Mouse (Mus musculus) liver, embryonic 16.5 days (tissue): ENCODE results near the gene Mars2. TPM values are rescaled to one million over a fixed set of nuclear protein-coding genes. Genes with fewer than 3 reads are reported as not detected.

Experiments used
- ATAC-seq: fragments of 200-750 bp; cut with Nextera tagmentation; 2 replicates; pipeline ENCODE4 v1.8.0; 2017; ENCODE audit warnings: low read depth, mild to moderate bottlenecking, moderate number of reproducible peaks, moderate library complexity
- H3K27ac ChIP-seq: fragments of 300-500 bp; sonication (generic); 2 replicates; pipeline ENCODE4 v1.5.1; 2014; ENCODE audit warnings: mild to moderate bottlenecking, low read length
- H3K27me3 ChIP-seq: fragments of 300-500 bp; sonication (generic); 2 replicates; pipeline ENCODE4 v1.6.1; 2014; ENCODE audit warnings: low read depth, low read length, mixed read lengths; ENCODE audit not compliant: control insufficient read depth, insufficient read depth
- H3K36me3 ChIP-seq: fragments of 300-500 bp; sonication (generic); 2 replicates; pipeline ENCODE4 v1.6.1; 2014; ENCODE audit warnings: mild to moderate bottlenecking; ENCODE audit not compliant: control insufficient read depth, insufficient read depth
- H3K4me1 ChIP-seq: fragments of 300-500 bp; sonication (generic); 2 replicates; pipeline ENCODE4 v1.6.1; 2014; ENCODE audit warnings: low read depth, low read length, mixed read lengths; ENCODE audit not compliant: control insufficient read depth
- H3K4me2 ChIP-seq: fragments of 300-500 bp; sonication (generic); 2 replicates; pipeline ENCODE4 v1.6.1; 2014; ENCODE audit warnings: low read depth, low read length, mixed read lengths
- H3K4me3 ChIP-seq: fragments of 300-500 bp; sonication (generic); 2 replicates; pipeline ENCODE4 v1.5.1; 2014; ENCODE audit warnings: low read depth, mild to moderate bottlenecking, low read length
- H3K9ac ChIP-seq: fragments of 300-500 bp; sonication (generic); 2 replicates; pipeline ENCODE4 v1.6.1; 2014; ENCODE audit warnings: low read depth, low read length
- H3K9me3 ChIP-seq: fragments of 300-500 bp; sonication (generic); replicated peaks from 2 replicates; pipeline ENCODE4 v1.6.1; 2016; ENCODE audit warnings: low read length; ENCODE audit not compliant: control insufficient read depth
- WGBS: fragments of 180-500 bp; shearing (Covaris S2); extraction: QIAGEN DNeasy Blood & Tissue Kit; methylation state at CpG from one replicate; pipeline ENCODE4 v1.1.7; 2014; ENCODE audit not compliant: insufficient replicate concordance; 5-methylcytosine and 5-hydroxymethylcytosine counted together
- polyA plus RNA-seq: library from polyadenylated mRNA; unstranded; fragments of >200 nt; fragmentation: Nextera tagmentation; extraction: Ambion mirVana; gene quantifications from 2 replicates; pipeline ENCODE4 v1.2.1, GENCODE M21; 2015

Gene Mars2
- 1.4 and 1.5 TPM in 2 replicates for polyA plus RNA-seq

GRCm38 (mm10) chr1:55236890-55237642, at the start of gene Mars2:
Mars2 (plus strand) TSS chr1:55237177.
- H3K9me3 ChIP-seq, result no peaks in the 10 kb centered on the region
- H3K4me1 ChIP-seq, result peaks cover 16% of the 10 kb centered on the region
- H3K4me3 ChIP-seq, result peak within 1 kb of the TSS; percentile 89
- H3K9ac ChIP-seq, result peak within 1 kb of the TSS; percentile 82
- no peaks in the 10 kb centered on the region for H3K27me3 ChIP-seq
- ATAC-seq, result peak; percentile 99
- H3K36me3 ChIP-seq, result no peaks in the 10 kb centered on the region
- H3K4me2 ChIP-seq, result peak within 1 kb of the TSS; percentile 97
- under 1% methylated on average over 82 of the region's 82 CpGs for WGBS
- peak within 1 kb of the TSS; percentile 90 for H3K27ac ChIP-seq

- no peaks in the 10 kb centered on the region for H3K4me1 ChIP-seq
- no peaks in the 10 kb centered on the region for H3K36me3 ChIP-seq
- H3K4me3 ChIP-seq, result no peak overlapping the region
- 25% methylated on average over 8 of the region's 8 CpGs for WGBS
- no peaks in the 10 kb centered on the region for H3K27me3 ChIP-seq
- peak overlapping the region; percentile 36; the same call in 1 of the 2 replicates for H3K4me2 ChIP-seq
- ATAC-seq, result no peak
- H3K9ac ChIP-seq, result no peak overlapping the region
- no peaks in the 10 kb centered on the region for H3K9me3 ChIP-seq
- no peak overlapping the region for H3K27ac ChIP-seq
These were observed 45.0 kb upstream of the Mars2 start for GRCm38 (mm10) chr1:55192015-55192414.

DNA sequence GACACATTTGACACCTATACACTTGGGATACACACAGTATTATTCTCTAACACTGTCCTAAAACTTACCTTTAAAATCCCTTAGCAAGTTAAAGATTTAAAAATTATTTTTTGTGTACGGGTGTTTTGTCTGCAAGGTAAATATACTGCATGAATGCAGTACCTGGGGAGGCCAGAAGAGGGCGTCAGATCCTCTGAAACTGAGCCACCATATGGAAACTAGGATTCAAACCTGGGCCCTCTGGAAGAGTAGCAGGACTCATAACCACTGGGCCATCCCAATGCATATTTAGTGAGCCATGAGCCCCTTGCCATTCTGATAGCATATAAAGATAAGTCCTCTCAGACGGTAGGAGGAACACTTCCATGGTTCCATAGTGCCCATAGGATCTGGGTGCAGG, 44.2 kb upstream of the Mars2 start:
- no peak overlapping the region for H3K4me2 ChIP-seq
- H3K9me3 ChIP-seq, result no peaks in the 10 kb centered on the region
- no peak overlapping the region for H3K27ac ChIP-seq
- H3K27me3 ChIP-seq, result no peaks in the 10 kb centered on the region
- no peak overlapping the region for H3K9ac ChIP-seq
- WGBS, result 39% methylated on average over 3 of the region's 3 CpGs
- no peaks in the 10 kb centered on the region for H3K4me1 ChIP-seq
- ATAC-seq, result no peak
- H3K4me3 ChIP-seq, result no peak overlapping the region
- H3K36me3 ChIP-seq, result no peaks in the 10 kb centered on the region

GRCm38 (mm10) chr1:55193316-55193715, 43.7 kb upstream of the Mars2 start:
- Histone ChIP-seq H3K9ac (no peak overlapping the region), H3K4me2 (no peak overlapping the region), H3K4me3 (no peak overlapping the region), H3K9me3 (no peaks in the 10 kb centered on the region), H3K36me3 (no peaks in the 10 kb centered on the region), H3K4me1 (peaks cover 1% of the 10 kb centered on the region; the same call in 1 of the 2 replicates), H3K27me3 (no peaks in the 10 kb centered on the region), H3K27ac (no peak overlapping the region)
- WGBS, result 39% methylated on average over 2 of the region's 2 CpGs
- no peak for ATAC-seq

- H3K27ac ChIP-seq, result no peak overlapping the region
- WGBS, result 66% methylated on average over 19 of the region's 19 CpGs
- H3K9me3 ChIP-seq, result no peaks in the 10 kb centered on the region
- H3K4me1 ChIP-seq, result peaks cover 9% of the 10 kb centered on the region
- no peak overlapping the region for H3K4me2 ChIP-seq
- no peak overlapping the region for H3K4me3 ChIP-seq
- no peak overlapping the region for H3K9ac ChIP-seq
- ATAC-seq, result no peak
- H3K36me3 ChIP-seq, result no peaks in the 10 kb centered on the region
- no peaks in the 10 kb centered on the region for H3K27me3 ChIP-seq
These were observed 42.7 kb upstream of the Mars2 start for GRCm38 (mm10) chr1:55194064-55194915.

DNA sequence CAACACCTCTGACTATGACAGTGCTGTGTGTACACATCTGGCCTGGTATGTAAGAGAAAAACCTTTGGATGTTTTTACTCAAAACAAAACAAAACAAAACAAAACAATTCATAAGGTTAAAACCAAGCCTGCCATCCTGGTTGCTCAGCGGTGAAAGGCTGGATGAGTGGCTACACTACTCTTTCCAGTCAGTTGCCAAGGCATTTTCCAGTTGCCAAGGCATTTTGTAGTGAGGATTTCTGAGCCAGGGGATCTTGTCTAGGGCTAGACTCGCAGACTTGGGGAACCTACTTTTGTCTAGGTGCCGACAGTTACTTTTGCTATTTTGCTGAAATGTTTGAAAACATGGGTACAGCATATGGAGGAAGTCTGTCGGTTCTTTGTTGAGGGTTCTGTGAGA, 42.0 kb upstream of the Mars2 start:
- Histone ChIP-seq H3K9me3 (no peaks in the 10 kb centered on the region), H3K9ac (no peak overlapping the region), H3K4me3 (no peak overlapping the region), H3K36me3 (no peaks in the 10 kb centered on the region), H3K4me1 (peaks cover 9% of the 10 kb centered on the region), H3K4me2 (no peak overlapping the region), H3K27ac (no peak overlapping the region), H3K27me3 (no peaks in the 10 kb centered on the region)
- ATAC-seq, result no peak
- 63% methylated on average over 4 of the region's 4 CpGs for WGBS

DNA sequence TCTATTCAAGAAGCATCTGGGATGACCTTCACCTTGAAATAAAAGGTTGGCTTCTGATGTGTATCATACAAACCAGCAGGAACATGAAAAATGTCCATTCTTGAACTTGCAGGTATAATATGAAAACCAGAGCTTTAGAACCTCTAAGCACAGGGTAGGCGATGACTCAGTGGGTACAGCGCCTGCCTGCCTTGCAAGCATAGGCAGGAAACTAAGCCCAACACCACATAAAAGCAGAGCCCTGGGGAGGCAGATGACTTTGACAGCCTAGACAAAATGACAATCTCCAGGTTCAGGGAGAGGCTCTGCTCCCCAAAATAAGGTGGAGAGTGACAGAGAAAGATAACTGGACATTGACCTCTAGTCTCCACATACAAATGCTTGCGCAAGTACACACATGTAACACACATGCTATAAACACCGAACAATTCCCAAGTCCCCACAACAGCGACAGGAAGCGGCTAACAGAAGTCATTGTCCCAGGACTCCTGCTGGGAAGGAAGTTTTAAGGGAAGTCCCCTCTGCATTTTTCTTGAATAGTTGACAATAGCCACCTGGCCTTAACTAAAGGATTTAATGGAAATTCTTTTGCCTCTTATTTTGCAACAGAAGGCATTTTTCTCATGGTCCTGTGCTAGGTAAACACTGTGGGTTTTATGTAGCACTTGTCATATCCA, 40.5 kb upstream of the Mars2 start:
- no peak for ATAC-seq
- Histone ChIP-seq H3K4me3 (no peak overlapping the region), H3K4me2 (no peak overlapping the region), H3K4me1 (peaks cover 9% of the 10 kb centered on the region), H3K27ac (no peak overlapping the region), H3K9ac (no peak overlapping the region), H3K36me3 (no peaks in the 10 kb centered on the region), H3K9me3 (no peaks in the 10 kb centered on the region), H3K27me3 (no peaks in the 10 kb centered on the region)
- 52% methylated on average over 6 of the region's 6 CpGs for WGBS

DNA sequence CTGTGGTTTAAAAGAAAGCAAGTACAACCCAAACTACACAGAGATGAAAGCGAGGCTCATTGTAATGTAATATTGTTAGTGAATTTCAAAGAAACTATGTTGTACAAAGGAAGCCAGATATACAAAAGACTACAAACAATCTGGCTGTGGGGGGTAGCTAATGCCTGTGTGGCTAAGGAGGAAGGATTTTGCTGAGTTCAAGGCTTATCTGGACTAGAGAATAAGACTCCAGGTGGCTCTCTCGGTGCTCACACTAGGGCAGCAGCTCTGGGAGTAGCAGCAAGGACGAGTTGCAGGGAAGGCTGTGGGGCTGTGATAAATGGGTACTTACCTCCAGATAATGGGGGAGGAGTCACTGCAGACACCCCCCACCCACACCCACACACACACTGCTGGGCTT, 38.3 kb upstream of the Mars2 start:
- no peaks in the 10 kb centered on the region for H3K9me3 ChIP-seq
- H3K4me1 ChIP-seq, result peaks cover 9% of the 10 kb centered on the region
- H3K36me3 ChIP-seq, result no peaks in the 10 kb centered on the region
- no peak overlapping the region for H3K4me2 ChIP-seq
- no peak overlapping the region for H3K27ac ChIP-seq
- 26% methylated on average over 3 of the region's 3 CpGs for WGBS
- no peak overlapping the region for H3K4me3 ChIP-seq
- H3K27me3 ChIP-seq, result no peaks in the 10 kb centered on the region
- ATAC-seq, result peak; percentile 84
- H3K9ac ChIP-seq, result no peak overlapping the region
